ENCODE assay signal across 8 mouse cellular contexts in the genomic region with DNA sequence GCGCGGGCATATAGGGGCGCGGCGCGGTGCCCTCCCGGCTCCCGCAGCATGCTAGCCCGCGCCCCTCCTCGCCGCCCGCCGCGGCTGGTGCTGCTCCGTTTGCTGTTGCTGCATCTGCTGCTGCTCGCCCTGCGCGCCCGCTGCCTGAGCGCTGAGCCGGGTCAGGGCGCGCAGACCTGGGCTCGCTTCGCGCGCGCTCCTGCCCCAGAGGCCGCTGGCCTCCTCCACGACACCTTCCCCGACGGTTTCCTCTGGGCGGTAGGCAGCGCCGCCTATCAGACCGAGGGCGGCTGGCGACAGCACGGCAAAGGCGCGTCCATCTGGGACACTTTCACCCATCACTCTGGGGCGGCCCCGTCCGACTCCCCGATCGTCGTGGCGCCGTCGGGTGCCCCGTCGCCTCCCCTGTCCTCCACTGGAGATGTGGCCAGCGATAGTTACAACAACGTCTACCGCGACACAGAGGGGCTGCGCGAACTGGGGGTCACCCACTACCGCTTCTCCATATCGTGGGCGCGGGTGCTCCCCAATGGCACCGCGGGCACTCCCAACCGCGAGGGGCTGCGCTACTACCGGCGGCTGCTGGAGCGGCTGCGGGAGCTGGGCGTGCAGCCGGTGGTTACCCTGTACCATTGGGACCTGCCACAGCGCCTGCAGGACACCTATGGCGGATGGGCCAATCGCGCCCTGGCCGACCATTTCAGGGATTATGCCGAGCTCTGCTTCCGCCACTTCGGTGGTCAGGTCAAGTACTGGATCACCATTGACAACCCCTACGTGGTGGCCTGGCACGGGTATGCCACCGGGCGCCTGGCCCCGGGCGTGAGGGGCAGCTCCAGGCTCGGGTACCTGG. TPM values are rescaled to one million over a fixed set of nuclear protein-coding genes. Genes with fewer than 3 reads are reported as not detected.
A peak's percentile ranks its signal among the peaks of the same experiment; 100 is the strongest.
DNase-seq lines count a peak whose midpoint lies in the region; ATAC-seq and TF ChIP-seq lines count a peak whose summit lies in the region.

No protein-coding gene starts in this region.

- peak; percentile 12 to 21 for DNase-seq in left cerebral cortex, adult 2 months (ENCODE audit: extremely low spot score in 1 of 2, low spot score in 2 of 2)
- DNase-seq in left cerebral cortex, adult 18-20 months (ENCODE audit: low spot score in 2 of 2) = no peak
- DNase-seq in heart, postnatal 4 days = peak; percentile 25
- DNase-seq in limb, embryonic 11.5 days (ENCODE audit: low spot score) = peak; percentile 60
- no peak for DNase-seq in spleen, adult 18-20 months
- no peak for DNase-seq in thymus, postnatal 0 days (ENCODE audit: low spot score)

- no peak; the same call in 1 of the 2 replicates for TF ChIP-seq CTCF in left cerebral cortex, adult 2 months (IDR thresholded peaks at IDR 0.05)

- H3K4me3 ChIP-seq in left cerebral cortex, adult 2 months = peak overlapping the region; percentile 41
- H3K4me3 ChIP-seq in embryonic facial prominence, embryonic 12.5 days = peak overlapping the region; percentile 49
- peak overlapping the region; percentile 40 for H3K4me3 ChIP-seq in limb, embryonic 11.5 days (ENCODE audit: low read depth, low read length)
- H3K4me3 ChIP-seq in midbrain, embryonic 12.5 days = peak overlapping the region; percentile 51

- H3K27me3 ChIP-seq in embryonic facial prominence, embryonic 12.5 days = peaks cover 44% of the 10 kb centered on the region
- peaks cover 34% of the 10 kb centered on the region for H3K27me3 ChIP-seq in limb, embryonic 11.5 days (ENCODE audit: control insufficient read depth, insufficient read depth, low read length)
- H3K27me3 ChIP-seq in midbrain, embryonic 12.5 days = peaks cover 37% of the 10 kb centered on the region

- intact Hi-C loops in left cerebral cortex, adult 2 months (cut with DNase I) = no loop called here

- H3K9ac ChIP-seq in embryonic facial prominence, embryonic 12.5 days = peak overlapping the region; percentile 48
- H3K9ac ChIP-seq in limb, embryonic 11.5 days (ENCODE audit: low read length) = peak overlapping the region; percentile 37; the same call in 1 of the 2 replicates
- H3K9ac ChIP-seq in midbrain, embryonic 12.5 days (replicated peaks) = peak overlapping the region; percentile 53

- ATAC-seq in embryonic facial prominence, embryonic 12.5 days (ENCODE audit: insufficient number of reproducible peaks, insufficient read depth, low FRiP score, low TSS enrichment) = peak; percentile 61; the same call in 1 of the 2 replicates
- peak; percentile 48 for ATAC-seq in limb, embryonic 11.5 days (ENCODE audit: insufficient number of reproducible peaks, low FRiP score, low TSS enrichment, low read depth)
- ATAC-seq in midbrain, embryonic 12.5 days (ENCODE audit: low FRiP score, low read depth) = peak; percentile 83

- WGBS in embryonic facial prominence, embryonic 12.5 days = 2% methylated on average over 85 of the region's 89 CpGs
- WGBS in limb, embryonic 11.5 days = 2% methylated on average over 85 of the region's 89 CpGs
- WGBS in midbrain, embryonic 12.5 days = 2% methylated on average over 85 of the region's 89 CpGs

- no peaks in the 10 kb centered on the region for H3K36me3 ChIP-seq in embryonic facial prominence, embryonic 12.5 days
- H3K36me3 ChIP-seq in limb, embryonic 11.5 days (ENCODE audit: control insufficient read depth, insufficient read depth, low read length) = no peaks in the 10 kb centered on the region
- H3K36me3 ChIP-seq in midbrain, embryonic 12.5 days = no peaks in the 10 kb centered on the region

- no peak overlapping the region for H3K27ac ChIP-seq in left cerebral cortex, adult 2 months
- no peak overlapping the region for H3K27ac ChIP-seq in embryonic facial prominence, embryonic 12.5 days
- H3K27ac ChIP-seq in limb, embryonic 11.5 days (replicated peaks; ENCODE audit: low read depth, low read length) = no peak overlapping the region
- no peak overlapping the region for H3K27ac ChIP-seq in midbrain, embryonic 12.5 days (replicated peaks)

- peak overlapping the region; percentile 92 for H3K4me2 ChIP-seq in embryonic facial prominence, embryonic 12.5 days (replicated peaks)
- peak overlapping the region; percentile 74 for H3K4me2 ChIP-seq in limb, embryonic 11.5 days (ENCODE audit: low read depth, severe bottlenecking)
- H3K4me2 ChIP-seq in midbrain, embryonic 12.5 days (replicated peaks) = peak overlapping the region; percentile 82

- H3K9me3 ChIP-seq in embryonic facial prominence, embryonic 12.5 days = no peaks in the 10 kb centered on the region
- no peaks in the 10 kb centered on the region for H3K9me3 ChIP-seq in limb, embryonic 11.5 days (ENCODE audit: control insufficient read depth, low read length)
- H3K9me3 ChIP-seq in midbrain, embryonic 12.5 days = no peaks in the 10 kb centered on the region

- H3K4me1 ChIP-seq in embryonic facial prominence, embryonic 12.5 days = peaks cover 5% of the 10 kb centered on the region; the same call in 1 of the 2 replicates
- H3K4me1 ChIP-seq in limb, embryonic 11.5 days (ENCODE audit: control insufficient read depth, insufficient read depth, low read length) = peaks cover 6% of the 10 kb centered on the region
- peaks cover 9% of the 10 kb centered on the region; the same call in 1 of the 2 replicates for H3K4me1 ChIP-seq in midbrain, embryonic 12.5 days

RNA-seq across cellular contexts. Expression of a gene that starts 0.5 kb away (rescaled TPM):
- total RNA-seq in left cerebral cortex, adult 2 months (2021) = 1 to 10 TPM; 4.2 to 4.9 TPM
- 1 to 10 TPM; 2.7 to 3.0 TPM for total RNA-seq in left cerebral cortex, adult 18-20 months (2021)
- 0.06 and 0.14 TPM in 2 replicates for polyA plus RNA-seq in embryonic facial prominence, embryonic 12.5 days (2016; fragmentation: Nextera tagmentation; extraction: Ambion mirVana)
- total RNA-seq in heart, postnatal 4 days (2021) = under 1 TPM; 0.05 to 0.07 TPM
- polyA plus RNA-seq in limb, embryonic 11.5 days (2014; fragmentation: Nextera tagmentation; extraction: Ambion mirVana) = 0.04 and 0.07 TPM in 2 replicates
- polyA plus RNA-seq in midbrain, embryonic 12.5 days (2016; fragmentation: Nextera tagmentation; extraction: Ambion mirVana) = 0.55 and 0.64 TPM in 2 replicates
- polyA plus RNA-seq in thymus, postnatal 0 days (2015; fragmentation: Nextera tagmentation; extraction: Ambion mirVana) = 0.03 and 0.08 TPM in 2 replicates

Comparison
In these comparisons a context has a peak if more than half of its experiments do, and no peak if none do; other contexts are left out.
1. DNase-seq: peak in left cerebral cortex, adult 2 months (2 of 2), heart, postnatal 4 days (single experiment) and limb, embryonic 11.5 days (single experiment); none in left cerebral cortex, adult 18-20 months (0 of 2), spleen, adult 18-20 months (0 of 2) and thymus, postnatal 0 days (single experiment).
2. Peak in every context shown above with its lines, with median percentiles within 50 percentile points of each other: H3K4me3 ChIP-seq, ATAC-seq, H3K4me2 ChIP-seq and H3K9ac ChIP-seq.